8 mouse cellular contexts compared by ENCODE assay signal in the genomic region with DNA sequence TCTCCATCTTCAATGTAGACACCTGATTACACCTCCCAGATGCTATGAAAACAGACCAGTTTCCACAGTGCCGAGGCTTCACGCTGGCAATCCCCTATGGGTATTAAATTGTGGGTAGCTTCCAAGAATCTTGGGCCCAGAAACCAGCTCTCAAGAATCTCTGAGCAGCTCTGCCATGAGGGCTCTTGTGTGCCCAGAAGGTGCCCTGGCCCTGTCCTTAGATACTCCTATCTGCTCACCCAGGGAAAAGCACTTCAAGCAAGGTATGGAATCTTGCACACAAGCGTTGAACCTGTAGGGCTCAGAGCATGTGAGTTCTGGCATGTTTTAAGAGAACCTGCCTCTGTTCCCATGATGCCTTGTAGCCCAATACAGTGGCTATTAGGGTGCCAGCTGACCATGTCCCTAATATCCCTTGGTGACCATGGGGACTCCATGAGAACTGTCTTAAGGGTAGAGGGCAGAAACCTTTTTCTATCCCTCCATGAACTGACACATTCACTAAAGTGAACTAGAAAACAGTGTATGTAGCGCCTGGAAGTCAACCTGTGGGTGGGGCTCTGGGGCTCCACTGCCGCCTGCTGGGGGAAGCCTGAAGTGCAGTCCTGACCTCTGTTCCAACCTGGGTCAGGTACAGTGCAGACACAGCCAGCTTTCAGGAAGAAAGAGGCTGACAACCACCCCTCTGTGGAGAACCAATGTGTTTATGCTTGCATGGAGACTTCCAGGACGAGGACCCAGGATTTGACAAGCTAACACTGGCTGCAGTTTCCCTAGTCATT. TPM values are rescaled to one million over a fixed set of nuclear protein-coding genes. Genes with fewer than 3 reads are reported as not detected.
DNase-seq lines count a peak whose midpoint lies in the region; ATAC-seq and TF ChIP-seq lines count a peak whose summit lies in the region.

No protein-coding gene starts in this region.

- whole genome bisulfite sequencing in midbrain, embryonic 10.5 days: 52% methylated on average over 6 of the region's 6 CpGs
- 50% methylated on average over 6 of the region's 6 CpGs for WGBS in midbrain, embryonic 15.5 days
- 56% methylated on average over 6 of the region's 6 CpGs for WGBS in hindbrain, embryonic 13.5 days
- WGBS in liver, embryonic 14.5 days (ENCODE audit: insufficient replicate concordance): 34% methylated on average over 6 of the region's 6 CpGs

- TF ChIP-seq EP300 in liver, embryonic 14.5 days (IDR thresholded peaks at IDR 0.05; ENCODE audit: low read depth): no peak

- peaks cover 28% of the 10 kb centered on the region for H3K36me3 ChIP-seq in midbrain, embryonic 10.5 days
- H3K36me3 ChIP-seq in midbrain, embryonic 15.5 days (replicated peaks): 0 out of 2 replicates have a peak, but pooled peaks cover 4% of the 10 kb centered on the region
- H3K36me3 ChIP-seq in hindbrain, embryonic 13.5 days: peaks cover 32% of the 10 kb centered on the region
- no peaks in the 10 kb centered on the region; the same call in 1 of the 2 replicates for H3K36me3 ChIP-seq in liver, embryonic 14.5 days (replicated peaks; ENCODE audit: control insufficient read depth, insufficient read depth, low read depth)

- no peak for ATAC-seq in midbrain, embryonic 15.5 days (replicated peaks)
- ATAC-seq in common myeloid progenitor, adult 5-6 weeks (replicated peaks; ENCODE audit: low read depth, poor library complexity, severe bottlenecking): peak; percentile 84
- ATAC-seq in hindbrain, embryonic 13.5 days (ENCODE audit: low FRiP score): 0 out of 2 replicates have a peak, but pooled peaks have one; percentile 7
- 0 out of 2 replicates have a peak, but pooled peaks have one; percentile 22 for ATAC-seq in liver, embryonic 14.5 days (ENCODE audit: insufficient read depth)
- peak; percentile 78 for ATAC-seq in neutrophil, adult 5-6 weeks (ENCODE audit: extremely low read depth, insufficient number of reproducible peaks, low FRiP score, poor library complexity, severe bottlenecking)

- no peaks in the 10 kb centered on the region for H3K9me3 ChIP-seq in midbrain, embryonic 10.5 days (replicated peaks)
- no peaks in the 10 kb centered on the region for H3K9me3 ChIP-seq in midbrain, embryonic 15.5 days
- H3K9me3 ChIP-seq in hindbrain, embryonic 13.5 days: no peaks in the 10 kb centered on the region
- H3K9me3 ChIP-seq in liver, embryonic 14.5 days (ENCODE audit: control insufficient read depth, low read length): no peaks in the 10 kb centered on the region

- H3K27ac ChIP-seq in midbrain, embryonic 10.5 days (replicated peaks): no peak overlapping the region
- no peak overlapping the region for H3K27ac ChIP-seq in midbrain, embryonic 15.5 days
- peak overlapping the region; percentile 67 for H3K27ac ChIP-seq in hindbrain, embryonic 13.5 days
- H3K27ac ChIP-seq in liver, embryonic 14.5 days: no peak overlapping the region

- DNase-seq in midbrain, embryonic 10.5 days (ENCODE audit: low spot score): peak; percentile 57
- DNase-seq in R1 (ENCODE audit: low read depth, low spot score): peak; percentile 66
- DNase-seq in liver, embryonic 14.5 days (ENCODE audit: low read depth in 3 of 3, low spot score in 3 of 3): peak; percentile 13 to 30 (median 14)
- DNase-seq in yolk sac, embryonic 10.5 days (ENCODE audit: low spot score): peak; percentile 63

- no peaks in the 10 kb centered on the region for H3K27me3 ChIP-seq in midbrain, embryonic 10.5 days (ENCODE audit: low read depth, poor library complexity, severe bottlenecking)
- H3K27me3 ChIP-seq in midbrain, embryonic 15.5 days (replicated peaks): no peaks in the 10 kb centered on the region
- H3K27me3 ChIP-seq in hindbrain, embryonic 13.5 days: no peaks in the 10 kb centered on the region
- H3K27me3 ChIP-seq in liver, embryonic 14.5 days (ENCODE audit: control insufficient read depth, insufficient read depth, low read length): no peaks in the 10 kb centered on the region

- H3K4me3 ChIP-seq in midbrain, embryonic 10.5 days: no peak overlapping the region
- H3K4me3 ChIP-seq in midbrain, embryonic 15.5 days: no peak overlapping the region
- H3K4me3 ChIP-seq in hindbrain, embryonic 13.5 days: no peak overlapping the region
- H3K4me3 ChIP-seq in liver, embryonic 14.5 days (ENCODE audit: insufficient read depth in 1 of 2, low read depth in 2 of 2, low read length in 2 of 2): no peak overlapping the region

- TF ChIP-seq CTCF in liver, embryonic 14.5 days (IDR thresholded peaks at IDR 0.05; ENCODE audit: low read depth): peak; percentile 96

- no peak overlapping the region for H3K4me2 ChIP-seq in midbrain, embryonic 15.5 days
- H3K4me2 ChIP-seq in hindbrain, embryonic 13.5 days: no peak overlapping the region
- no peak overlapping the region for H3K4me2 ChIP-seq in liver, embryonic 14.5 days (ENCODE audit: low read depth)

- H3K9ac ChIP-seq in midbrain, embryonic 15.5 days: no peak overlapping the region
- 0 out of 2 replicates have a peak overlapping the region, but pooled peaks have one; percentile 39 for H3K9ac ChIP-seq in hindbrain, embryonic 13.5 days
- H3K9ac ChIP-seq in liver, embryonic 14.5 days (replicated peaks): no peak overlapping the region

- peaks cover 6% of the 10 kb centered on the region; the same call in 1 of the 2 replicates for H3K4me1 ChIP-seq in midbrain, embryonic 10.5 days
- no peaks in the 10 kb centered on the region for H3K4me1 ChIP-seq in midbrain, embryonic 15.5 days
- H3K4me1 ChIP-seq in hindbrain, embryonic 13.5 days (replicated peaks): peaks cover 13% of the 10 kb centered on the region
- H3K4me1 ChIP-seq in liver, embryonic 14.5 days (replicated peaks; ENCODE audit: control insufficient read depth in 2 of 2, insufficient read depth in 2 of 2, low read length in 1 of 2): 0 out of 4 replicates have a peak, but pooled peaks cover 0 to 2% of the 10 kb centered on the region in 2 experiments

RNA-seq across cellular contexts. Expression of a gene that starts 25.8 kb away (rescaled TPM):
- polyA plus RNA-seq in midbrain, embryonic 10.5 days (2016; fragmentation: Nextera tagmentation; extraction: Ambion mirVana): 1.7 and 4.4 TPM in 2 replicates
- 36.3 and 38.0 TPM in 2 replicates for polyA plus RNA-seq in midbrain, embryonic 15.5 days (2015; fragmentation: Nextera tagmentation; extraction: Ambion mirVana)
- not detected in 2 replicates for total RNA-seq in common myeloid progenitor, adult 5-6 weeks (2017)
- 24.6 and 30.0 TPM in 2 replicates for polyA plus RNA-seq in hindbrain, embryonic 13.5 days (2015; fragmentation: Nextera tagmentation; extraction: Ambion mirVana)
- 0.02 TPM in 1 of 2 replicates, not detected in the other for polyA plus RNA-seq in liver, embryonic 14.5 days (2012; rRNA removed)
- polyA plus RNA-seq in liver, embryonic 14.5 days (2014; fragmentation: Nextera tagmentation; extraction: Ambion mirVana): not detected in 2 replicates
- total RNA-seq in neutrophil, adult 5-6 weeks (2017): not detected in 2 replicates

Comparison
In these comparisons a context has a peak if more than half of its experiments do, and no peak if none do; other contexts are left out.
1. DNase-seq: peak in every context shown above with its lines; median percentile 66 in R1; 63 in yolk sac, embryonic 10.5 days; 57 in midbrain, embryonic 10.5 days; 14 in liver, embryonic 14.5 days.